Mouse (Mus musculus): Measurements from ENCODE around the gene Lrriq4. TPM values are rescaled to one million over a fixed set of nuclear protein-coding genes. Genes with fewer than 3 reads are reported as not detected.
A peak's percentile ranks its signal among the peaks of the same experiment; 100 is the strongest.

Lrriq4 gene
- not detected for total RNA-seq (2021)
- not detected in 2 replicates for polyA plus RNA-seq (2012; rRNA removed)
- long read RNA-seq = 0 reads

GRCm38 (mm10) chr3:30644207-30644606 lies at the start of gene Lrriq4:
Gene Lrriq4, plus strand, starts transcription at chr3:30644507.
- DNase-seq = no peak

GRCm38 (mm10) chr3:30595111-30595832 lies 49.0 kb upstream of the Lrriq4 start:
- peak; percentile 66 for DNase-seq

GRCm38 (mm10) chr3:30597271-30597670 lies 47.0 kb upstream of the Lrriq4 start:
- DNase-seq = no peak

- DNase-seq = peak; percentile 42
Measured at GRCm38 (mm10) chr3:30599711-30600545, 44.4 kb upstream of the Lrriq4 start, which contains the start of gene Actrt3. Gene Actrt3, minus strand, starts transcription at chr3:30599939.

GRCm38 (mm10) chr3:30600717-30601116 lies 43.6 kb upstream of the Lrriq4 start:
- DNase-seq = peak; percentile 52

GRCm38 (mm10) chr3:30601175-30601574 lies 43.1 kb upstream of the Lrriq4 start:
- peak; percentile 90 for DNase-seq

- no peak for DNase-seq
Measured at GRCm38 (mm10) chr3:30601610-30602064, 42.7 kb upstream of the Lrriq4 start.

- peak; percentile 98 for DNase-seq
Measured at GRCm38 (mm10) chr3:30602065-30602739, 42.1 kb upstream of the Lrriq4 start, which contains the start of gene Mynn. Gene Mynn, plus strand, starts transcription at chr3:30602065.

GRCm38 (mm10) chr3:30602740-30603098 lies 41.6 kb upstream of the Lrriq4 start:
- no peak for DNase-seq

GRCm38 (mm10) chr3:30603256-30603655 lies 41.1 kb upstream of the Lrriq4 start:
- no peak for DNase-seq

GRCm38 (mm10) chr3:30608999-30609398 lies 35.3 kb upstream of the Lrriq4 start:
- DNase-seq = no peak

GRCm38 (mm10) chr3:30610930-30611329 lies 33.4 kb upstream of the Lrriq4 start:
- no peak for DNase-seq

GRCm38 (mm10) chr3:30620132-30620531 lies 24.2 kb upstream of the Lrriq4 start:
- DNase-seq = no peak

GRCm38 (mm10) chr3:30633681-30634080 lies 10.6 kb upstream of the Lrriq4 start:
- no peak for DNase-seq

- DNase-seq = no peak
Measured at GRCm38 (mm10) chr3:30635629-30636028, 8.7 kb upstream of the Lrriq4 start.

GRCm38 (mm10) chr3:30646761-30647160 lies 2.5 kb downstream of the Lrriq4 start:
- DNase-seq = no peak

- peak; percentile 26 for DNase-seq
Measured at GRCm38 (mm10) chr3:30647440-30648090, 3.3 kb downstream of the Lrriq4 start, which contains the start of gene Lrrc34. Gene Lrrc34, minus strand, starts transcription at chr3:30647869.

- DNase-seq = no peak
Measured at GRCm38 (mm10) chr3:30648466-30648865, 4.2 kb downstream of the Lrriq4 start.

GRCm38 (mm10) chr3:30650062-30650841 lies 5.9 kb downstream of the Lrriq4 start:
- DNase-seq = peak; percentile 6

- DNase-seq = no peak
Measured at GRCm38 (mm10) chr3:30655937-30656336, 11.6 kb downstream of the Lrriq4 start.

GRCm38 (mm10) chr3:30658486-30658885 lies 14.2 kb downstream of the Lrriq4 start:
- DNase-seq = no peak
